Mouse (Mus musculus) MEL (cell line): Measurements from ENCODE around the gene Srf. TPM values are rescaled to one million over a fixed set of nuclear protein-coding genes. Genes with fewer than 3 reads are reported as not detected.

ENCODE experiments used
- DNase-seq: peaks from one replicate; pipeline ENCODE4 v3.0.0; 2011; ENCODE audit warnings: low read depth, low spot score
- H3K27ac ChIP-seq: 2 replicates; pipeline ENCODE4 v1.5.1; 2012; ENCODE audit warnings: low read depth, mild to moderate bottlenecking, control low read depth, low read length, moderate library complexity; ENCODE audit not compliant: control insufficient read depth
- H3K27me3 ChIP-seq, 2 experiments: fragments of 150-350 bp in 1 of 2; sonication (generic) in 1 of 2; 2 replicates each; pipeline ENCODE4 v1.6.1; 2012; ENCODE audit warnings: low read length in 2 of 2, mild to moderate bottlenecking in 2 of 2, improper control_type of control experiment in 1 of 2, moderate library complexity in 1 of 2; ENCODE audit not compliant: insufficient read depth in 2 of 2, control insufficient read depth in 1 of 2
- H3K36me3 ChIP-seq, 2 experiments: 2 replicates each; pipeline ENCODE4 v1.6.1; 2012 to 2014; ENCODE audit warnings: low read length in 2 of 2, improper control_type of control experiment in 1 of 2, inconsistent platforms in 1 of 2, mild to moderate bottlenecking in 1 of 2; ENCODE audit not compliant: insufficient read depth in 2 of 2, control insufficient read depth in 1 of 2
- H3K4me1 ChIP-seq, 2 experiments: fragments of 150-350 bp in 1 of 2; sonication (generic) in 1 of 2; 2 replicates each; pipeline ENCODE4 v1.6.1; 2012; ENCODE audit warnings: low read length in 2 of 2, improper control_type of control experiment in 1 of 2, mild to moderate bottlenecking in 1 of 2; ENCODE audit not compliant: insufficient read depth in 2 of 2, control insufficient read depth in 1 of 2
- H3K4me3 ChIP-seq, 2 experiments: fragments of 150-350 bp in 1 of 2; sonication (generic) in 1 of 2; 2 replicates each; pipeline ENCODE4 v1.5.1; 2012; ENCODE audit warnings: low read depth in 2 of 2, low read length in 2 of 2, mild to moderate bottlenecking in 2 of 2, moderate library complexity in 2 of 2, control low read depth in 1 of 2, improper control_type of control experiment in 1 of 2; ENCODE audit not compliant: control insufficient read depth in 1 of 2, insufficient read depth in 1 of 2
- H3K79me2 ChIP-seq: 2 replicates; pipeline ENCODE4 v1.6.1; 2012; ENCODE audit warnings: mild to moderate bottlenecking, low read length, moderate library complexity; ENCODE audit not compliant: control insufficient read depth, poor library complexity, insufficient read depth
- H3K9ac ChIP-seq: 2 replicates; pipeline ENCODE4 v1.6.1; 2012; ENCODE audit warnings: low read depth, mild to moderate bottlenecking, control low read depth, low read length, moderate library complexity; ENCODE audit not compliant: control insufficient read depth, poor library complexity, severe bottlenecking
- H3K9me3 ChIP-seq: fragments of 150-350 bp; sonication (generic); replicated peaks from 2 replicates; pipeline ENCODE4 v1.6.1; 2012; ENCODE audit warnings: mild to moderate bottlenecking, low read length, improper control_type of control experiment, moderate library complexity; ENCODE audit not compliant: insufficient read depth
- CHD1 ChIP-seq: IDR thresholded peaks from 2 replicates; pipeline ENCODE4 v1.6.1; 2012; ENCODE audit warnings: low read depth, mild to moderate bottlenecking, inconsistent platforms, low read length, improper control_type of control experiment
- CTCF ChIP-seq, 3 experiments: IDR thresholded peaks in 2 of 3; conservative IDR thresholded peaks in 1 of 3; 2 replicates each; pipeline ENCODE4 v1.5.1; 2011 to 2012; ENCODE audit warnings: low read length in 3 of 3, low read depth in 2 of 3, mild to moderate bottlenecking in 2 of 3, improper control_type of control experiment in 1 of 3, inconsistent platforms in 1 of 3, mixed read lengths in 1 of 3, moderate library complexity in 1 of 3; ENCODE audit not compliant: control insufficient read depth in 1 of 3, insufficient read depth in 1 of 3, poor library complexity in 1 of 3, severe bottlenecking in 1 of 3
- E2F4 ChIP-seq: IDR thresholded peaks from 2 replicates; pipeline ENCODE4 v1.6.1; 2011; ENCODE audit warnings: low read depth, low read length, improper control_type of control experiment, borderline replicate concordance
- ELF1 ChIP-seq: IDR thresholded peaks from 2 replicates; pipeline ENCODE4 v1.6.1; 2014; ENCODE audit warnings: low read depth, mild to moderate bottlenecking, inconsistent platforms, low read length, improper control_type of control experiment, moderate library complexity
- ETS1 ChIP-seq: IDR thresholded peaks from 2 replicates; pipeline ENCODE4 v1.6.1; 2012; ENCODE audit warnings: low read depth, mild to moderate bottlenecking, inconsistent platforms, low read length, improper control_type of control experiment, moderate library complexity
- HCFC1 ChIP-seq: IDR thresholded peaks from 2 replicates; pipeline ENCODE4 v1.6.1; 2012; ENCODE audit warnings: low read depth, mild to moderate bottlenecking, inconsistent platforms, low read length, improper control_type of control experiment, moderate library complexity
- MAZ ChIP-seq: IDR thresholded peaks from 2 replicates; pipeline ENCODE4 v1.6.1; 2012; ENCODE audit warnings: low read depth, mild to moderate bottlenecking, inconsistent platforms, low read length, improper control_type of control experiment
- NRF1 ChIP-seq: IDR thresholded peaks from 2 replicates; pipeline ENCODE4 v1.6.1; 2014; ENCODE audit warnings: low read depth, mild to moderate bottlenecking, inconsistent platforms, low read length, improper control_type of control experiment, moderate library complexity; ENCODE audit not compliant: poor library complexity, insufficient read depth, severe bottlenecking
- POLR2AphosphoS2 ChIP-seq: IDR thresholded peaks from 2 replicates; pipeline ENCODE4 v1.6.1; 2011; ENCODE audit warnings: low read length, improper control_type of control experiment
- POLR2AphosphoS5 ChIP-seq: IDR thresholded peaks from 2 replicates; pipeline ENCODE4 v1.6.1; 2012; ENCODE audit warnings: low read depth, borderline replicate concordance, mild to moderate bottlenecking, inconsistent platforms, low read length, moderate library complexity, mixed read lengths
- RCOR1 ChIP-seq: IDR thresholded peaks from 2 replicates; pipeline ENCODE4 v1.6.1; 2012; ENCODE audit warnings: low read depth, mild to moderate bottlenecking, inconsistent platforms, low read length, improper control_type of control experiment
- SIN3A ChIP-seq: IDR thresholded peaks from 2 replicates; pipeline ENCODE4 v1.6.1; 2012; ENCODE audit warnings: low read length, improper control_type of control experiment, inconsistent platforms
- TAL1 ChIP-seq: IDR thresholded peaks from 2 replicates; pipeline ENCODE4 v1.6.1; 2012; ENCODE audit warnings: mild to moderate bottlenecking, inconsistent platforms, low read length, moderate library complexity, mixed read lengths
- TCF12 ChIP-seq: IDR thresholded peaks from 2 replicates; pipeline ENCODE4 v1.6.1; 2014; ENCODE audit warnings: low read depth, mild to moderate bottlenecking, inconsistent platforms, low read length, improper control_type of control experiment, moderate library complexity
- UBTF ChIP-seq: IDR thresholded peaks from 2 replicates; pipeline ENCODE4 v1.6.1; 2012; ENCODE audit warnings: low read depth, mild to moderate bottlenecking, inconsistent platforms, low read length, improper control_type of control experiment, moderate library complexity, borderline replicate concordance; ENCODE audit not compliant: insufficient read depth
- USF1 ChIP-seq: IDR thresholded peaks from 2 replicates; pipeline ENCODE4 v1.6.1; 2014; ENCODE audit warnings: low read depth, mild to moderate bottlenecking, inconsistent platforms, low read length, improper control_type of control experiment, moderate library complexity
- USF2 ChIP-seq, 2 experiments: IDR thresholded peaks; 2 replicates each; pipeline ENCODE4 v1.6.1; 2011 to 2012; ENCODE audit warnings: improper control_type of control experiment in 2 of 2, low read length in 2 of 2, borderline replicate concordance in 1 of 2, inconsistent platforms in 1 of 2, low read depth in 1 of 2, mild to moderate bottlenecking in 1 of 2; ENCODE audit not compliant: insufficient read depth in 1 of 2
- polyA plus RNA-seq, 2 experiments: library from polyadenylated mRNA; stranded (reverse) in 1 of 2; unstranded in 1 of 2; fragments of >175 nt in 1 of 2; fragments of >200 nt in 1 of 2; gene quantifications; 2 replicates each; pipeline versions ENCODE4 v1.2.1 to v1.2.4; 2012; ENCODE audit warnings: low replicate concordance in 2 of 2, low read depth in 1 of 2; ENCODE audit not compliant: insufficient read length in 2 of 2, insufficient read depth in 1 of 2, missing spikeins in 1 of 2
- total RNA-seq: library from RNA; depleted of rRNA; stranded (reverse); fragments of 300-350 nt; gene quantifications from 2 replicates; pipeline ENCODE4 v1.2.3, GENCODE M21; 2012

Srf gene
- total and polyA plus RNA-seq, 3 experiments = 43.9 to 114 TPM; not detected in 1

GRCm38 (mm10) chr17:46553926-46554325 is 2.0 kb downstream of the Srf start:
- H3K27me3 ChIP-seq = no peaks in the 10 kb centered on the region
- peaks cover 26% of the 10 kb centered on the region for H3K79me2 ChIP-seq
- TF ChIP-seq TCF12 (no peak), USF2 (IDR thresholded peaks at IDR 0.05; ENCODE audit: borderline replicate concordance in 1 of 2, insufficient read depth in 1 of 2, low read depth in 1 of 2, low read length in 2 of 2) (no peak), TAL1 (no peak), E2F4 (no peak), POLR2AphosphoS5 (no peak), HCFC1 (no peak), ETS1 (no peak), MAZ (no peak), USF1 (no peak), UBTF (no peak), CHD1 (no peak), POLR2AphosphoS2 (no peak), CTCF (IDR thresholded peaks at IDR 0.05 in 2 of 3, conservative IDR thresholded peaks at IDR 0.05 in 1 of 3; ENCODE audit: control insufficient read depth in 1 of 3, insufficient read depth in 1 of 3, low read depth in 2 of 3, low read length in 3 of 3, poor library complexity in 1 of 3, severe bottlenecking in 1 of 3) (no peak)
- no peak overlapping the region for H3K27ac ChIP-seq
- peak; percentile 16 for DNase-seq
- peaks cover 0 to 9% of the 10 kb centered on the region in 2 experiments; a peak in 3 of 4 replicates for H3K36me3 ChIP-seq
- H3K4me1 ChIP-seq = peaks cover 2 to 14% of the 10 kb centered on the region in 2 experiments; a peak in 3 of 4 replicates
- no peak overlapping the region for H3K9ac ChIP-seq
- H3K4me3 ChIP-seq = no peak overlapping the region; a peak in 1 of 4 replicates
- H3K9me3 ChIP-seq = no peaks in the 10 kb centered on the region

GRCm38 (mm10) chr17:46553469-46553868 is 2.5 kb downstream of the Srf start:
- Histone ChIP-seq H3K9me3 (no peaks in the 10 kb centered on the region), H3K9ac (no peak overlapping the region), H3K27ac (no peak overlapping the region), H3K4me3 (no peak overlapping the region), H3K79me2 (peaks cover 26% of the 10 kb centered on the region), H3K27me3 (no peaks in the 10 kb centered on the region), H3K4me1 (peaks cover 2 to 14% of the 10 kb centered on the region in 2 experiments; a peak in 3 of 4 replicates), H3K36me3 (peaks cover 0 to 9% of the 10 kb centered on the region in 2 experiments; a peak in 3 of 4 replicates)
- TF ChIP-seq SIN3A = no peak
- DNase-seq = no peak

GRCm38 (mm10) chr17:46552841-46553423 is 3.0 kb downstream of the Srf start:
- H3K4me3 ChIP-seq = no peak overlapping the region
- peaks cover 0 to 9% of the 10 kb centered on the region in 2 experiments; a peak in 3 of 4 replicates for H3K36me3 ChIP-seq

More at GRCm38 (mm10) chr17:46552841-46553423, 3.0 kb downstream of the Srf start:
- no peaks in the 10 kb centered on the region for H3K9me3 ChIP-seq
- H3K4me1 ChIP-seq = peaks cover 2 to 14% of the 10 kb centered on the region in 2 experiments; a peak in 3 of 4 replicates
- no peak overlapping the region for H3K27ac ChIP-seq
- no peak overlapping the region for H3K9ac ChIP-seq
- H3K27me3 ChIP-seq = no peaks in the 10 kb centered on the region
- TF ChIP-seq NRF1 (no peak), ELF1 (0 out of 2 replicates have a peak, but pooled peaks have one; percentile 20), CTCF (IDR thresholded peaks at IDR 0.05 in 2 of 3, conservative IDR thresholded peaks at IDR 0.05 in 1 of 3; ENCODE audit: control insufficient read depth in 1 of 3, insufficient read depth in 1 of 3, low read depth in 2 of 3, low read length in 3 of 3, poor library complexity in 1 of 3, severe bottlenecking in 1 of 3) (no peak), CHD1 (no peak), UBTF (no peak), RCOR1 (no peak), POLR2AphosphoS5 (no peak)
- peaks cover 26% of the 10 kb centered on the region for H3K79me2 ChIP-seq
- peak; percentile 74 for DNase-seq
